ENCODE assay signal across 9 mouse cellular contexts in genomic region chr19:56176059-56176458, GRCm38 (mm10).
DNase-seq lines count a peak whose midpoint lies in the region; ATAC-seq lines count a peak whose summit lies in the region.
"Had no signal": no experiment of that assay in that cellular context is flagged by ENCODE, and none has a peak within 500 bp of the region (broad histone marks: within the 10 kb centered on the region; RNA-seq: fewer than 3 reads in every experiment).

No protein-coding gene starts in this region.

- H3K27ac ChIP-seq in kidney, embryonic 16.5 days (ENCODE audit: low read length): no peak overlapping the region
- no peak overlapping the region for H3K27ac ChIP-seq in lung, embryonic 16.5 days (ENCODE audit: low read length)
- no peak overlapping the region for H3K27ac ChIP-seq in forebrain, embryonic 13.5 days
- H3K27ac ChIP-seq: neural tube, embryonic 12.5 days had no signal

- no peaks in the 10 kb centered on the region for H3K4me1 ChIP-seq in kidney, embryonic 16.5 days (ENCODE audit: insufficient read depth, low read length)
- H3K4me1 ChIP-seq in lung, embryonic 16.5 days (replicated peaks; ENCODE audit: control insufficient read depth, insufficient read depth, low read length): 0 out of 2 replicates have a peak, but pooled peaks cover 4% of the 10 kb centered on the region
- H3K4me1 ChIP-seq in forebrain, embryonic 13.5 days: peaks cover 6% of the 10 kb centered on the region; the same call in 1 of the 2 replicates
- H3K4me1 ChIP-seq: neural tube, embryonic 12.5 days had no signal

- no peaks in the 10 kb centered on the region for H3K27me3 ChIP-seq in kidney, embryonic 16.5 days (ENCODE audit: insufficient read depth, low read length)
- H3K27me3 ChIP-seq in lung, embryonic 16.5 days (ENCODE audit: control insufficient read depth, insufficient read depth, low read depth, low read length): no peaks in the 10 kb centered on the region
- H3K27me3 ChIP-seq in forebrain, embryonic 13.5 days: peaks cover 25% of the 10 kb centered on the region
- H3K27me3 ChIP-seq: neural tube, embryonic 12.5 days had no signal

- H3K4me2 ChIP-seq in kidney, embryonic 16.5 days (replicated peaks; ENCODE audit: low read depth, low read length): no peak overlapping the region
- H3K4me2 ChIP-seq in lung, embryonic 16.5 days (ENCODE audit: low read depth, low read length): no peak overlapping the region
- H3K4me2 ChIP-seq in forebrain, embryonic 13.5 days: no peak overlapping the region
- H3K4me2 ChIP-seq: neural tube, embryonic 12.5 days had no signal

- no peak overlapping the region for H3K4me3 ChIP-seq in kidney, embryonic 16.5 days (ENCODE audit: low read length)
- H3K4me3 ChIP-seq in lung, embryonic 16.5 days (ENCODE audit: low read length): no peak overlapping the region
- no peak overlapping the region for H3K4me3 ChIP-seq in forebrain, embryonic 13.5 days
- H3K4me3 ChIP-seq: neural tube, embryonic 12.5 days had no signal

- H3K9me3 ChIP-seq in kidney, embryonic 16.5 days (ENCODE audit: low read length): no peaks in the 10 kb centered on the region
- H3K9me3 ChIP-seq in lung, embryonic 16.5 days (ENCODE audit: control insufficient read depth, low read length): no peaks in the 10 kb centered on the region
- no peaks in the 10 kb centered on the region; the same call in 1 of the 2 replicates for H3K9me3 ChIP-seq in forebrain, embryonic 13.5 days (replicated peaks)
- H3K9me3 ChIP-seq: neural tube, embryonic 12.5 days had no signal

- no peak for ATAC-seq in kidney, embryonic 16.5 days (ENCODE audit: low FRiP score, low TSS enrichment)
- peak; percentile 72 for ATAC-seq in lung, embryonic 16.5 days (ENCODE audit: low read depth)
- ATAC-seq in forebrain, embryonic 13.5 days: no peak

- WGBS in kidney, embryonic 16.5 days: 84% methylated on average over 8 of the region's 8 CpGs
- WGBS in lung, embryonic 16.5 days: 45% methylated on average over 8 of the region's 8 CpGs
- WGBS in forebrain, embryonic 13.5 days: 91% methylated on average over 8 of the region's 8 CpGs

- peak; percentile 21 for DNase-seq in kidney, postnatal 14 days
- peak; percentile 63 for DNase-seq in adrenal gland, postnatal 10 days
- DNase-seq in gonadal fat pad, adult 2 months (ENCODE audit: low read depth): peak; percentile 84
- DNase-seq in MN1 (ENCODE audit: low spot score): no peak
- DNase-seq: embryo, embryonic 11 days had no signal

- H3K9ac ChIP-seq in kidney, embryonic 16.5 days (replicated peaks; ENCODE audit: low read length): no peak overlapping the region
- no peak overlapping the region for H3K9ac ChIP-seq in lung, embryonic 16.5 days (ENCODE audit: low read length)
- no peak overlapping the region for H3K9ac ChIP-seq in forebrain, embryonic 13.5 days
- H3K9ac ChIP-seq: neural tube, embryonic 12.5 days had no signal

- H3K36me3 ChIP-seq in kidney, embryonic 16.5 days (ENCODE audit: insufficient read depth, low read length): no peaks in the 10 kb centered on the region
- no peaks in the 10 kb centered on the region for H3K36me3 ChIP-seq in lung, embryonic 16.5 days (ENCODE audit: control insufficient read depth, insufficient read depth, low read length)
- H3K36me3 ChIP-seq in forebrain, embryonic 13.5 days (ENCODE audit: poor library complexity, severe bottlenecking): no peaks in the 10 kb centered on the region
- H3K36me3 ChIP-seq: neural tube, embryonic 12.5 days had no signal
